Mouse (Mus musculus): ENCODE results near the gene Zfp280d.

DNA sequence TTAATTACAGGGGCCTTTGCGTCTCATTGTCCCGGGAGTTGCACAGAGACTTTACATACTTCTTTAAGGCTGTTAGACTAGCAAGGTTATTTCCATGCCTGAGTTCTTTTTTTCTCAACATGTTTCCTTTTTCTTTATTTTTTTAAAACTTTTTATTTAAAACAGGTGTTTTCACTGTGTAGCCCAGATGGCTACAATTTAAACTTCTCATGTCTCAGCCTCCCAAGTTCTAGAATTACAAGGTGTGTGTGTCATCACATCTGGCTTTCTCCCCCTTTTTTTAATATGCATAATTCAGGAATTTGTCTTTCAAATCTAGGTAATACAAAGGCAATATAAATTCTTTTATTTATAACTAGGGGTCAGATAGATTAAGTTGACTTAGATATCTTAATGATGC is 58.6 kb downstream of the Zfp280d start:
- no peak for TF ChIP-seq CTCF (IDR thresholded peaks at IDR 0.05)
- no peak for TF ChIP-seq EP300 (IDR thresholded peaks at IDR 0.05; ENCODE audit: insufficient read depth, low read depth, low read length)

Measured in heart, adult 2 months (tissue).